9 mouse cellular contexts compared by ENCODE assay signal in genomic region chr4:111495949-111496348, GRCm38 (mm10).
DNase-seq lines count a peak whose midpoint lies in the region; ATAC-seq and TF ChIP-seq lines count a peak whose summit lies in the region.
"Had no signal": no experiment of that assay in that cellular context is flagged by ENCODE, and none has a peak within 500 bp of the region (broad histone marks: within the 10 kb centered on the region; RNA-seq: fewer than 3 reads in every experiment).

No protein-coding gene starts in this region.

- TF ChIP-seq POLR2A in embryonic fibroblast, embryonic 13.5 days (IDR thresholded peaks at IDR 0.05; ENCODE audit: low read depth, low read length), result no peak

- no peaks in the 10 kb centered on the region for H3K27me3 ChIP-seq in lung, embryonic 14.5 days (ENCODE audit: insufficient read depth, low read length)
- H3K27me3 ChIP-seq: stomach, embryonic 15.5 days had no signal

- intact Hi-C loops in heart, postnatal 14 days (cut with DNase I), result loop anchor here (1.0 to 5.0 kb wide), 2 partner anchors 130 to 169 kb away; no protein-coding TSS in a partner anchor

- H3K4me3 ChIP-seq in embryonic fibroblast, embryonic 13.5 days (ENCODE audit: insufficient read depth, low read length), result no peak overlapping the region
- H3K4me3 ChIP-seq in layer of hippocampus, adult 2 months, result no peak overlapping the region
- H3K4me3 ChIP-seq in lung, embryonic 14.5 days (ENCODE audit: low read depth, low read length), result no peak overlapping the region
- H3K4me3 ChIP-seq: stomach, embryonic 15.5 days had no signal

- TF ChIP-seq CTCF in embryonic fibroblast, embryonic 13.5 days (IDR thresholded peaks at IDR 0.05; ENCODE audit: borderline replicate concordance, insufficient read depth, low read length), result peak; percentile 74; the same call in 1 of the 2 replicates
- TF ChIP-seq CTCF in layer of hippocampus, adult 2 months (conservative IDR thresholded peaks at IDR 0.05), result peak; percentile 96
- TF ChIP-seq CTCF in lung, embryonic 14.5 days (IDR thresholded peaks at IDR 0.05; ENCODE audit: low read depth), result peak; percentile 87

- H3K27ac ChIP-seq in embryonic fibroblast, embryonic 13.5 days (ENCODE audit: insufficient read depth, low read length), result no peak overlapping the region
- H3K27ac ChIP-seq in layer of hippocampus, adult 2 months, result no peak overlapping the region
- no peak overlapping the region for H3K27ac ChIP-seq in lung, embryonic 14.5 days (ENCODE audit: low read depth)
- H3K27ac ChIP-seq: stomach, embryonic 15.5 days had no signal

- no peaks in the 10 kb centered on the region for H3K9me3 ChIP-seq in lung, embryonic 14.5 days (ENCODE audit: low read depth, low read length)
- H3K9me3 ChIP-seq: stomach, embryonic 15.5 days had no signal

- H3K9ac ChIP-seq in lung, embryonic 14.5 days, result no peak overlapping the region
- H3K9ac ChIP-seq: stomach, embryonic 15.5 days had no signal

- DNase-seq in B cell, adult 2 months, result peak; percentile 80 to 82
- DNase-seq in adrenal gland, postnatal 4 days (ENCODE audit: low spot score in 2 of 2), result peak; percentile 37 to 49
- DNase-seq in heart, postnatal 14 days, result peak; percentile 77 to 86
- peak; percentile 66 to 86 for DNase-seq in layer of hippocampus, adult 2 months (ENCODE audit: low spot score in 2 of 2)
- DNase-seq in lung, embryonic 14.5 days, result peak; percentile 84
- peak; percentile 70 for DNase-seq in ovary, postnatal 36 days (ENCODE audit: low spot score)
- DNase-seq in thymus, postnatal 36 days, result peak; percentile 27 to 43

- no peaks in the 10 kb centered on the region for H3K36me3 ChIP-seq in lung, embryonic 14.5 days (ENCODE audit: insufficient read depth)
- H3K36me3 ChIP-seq: stomach, embryonic 15.5 days had no signal

- H3K4me2 ChIP-seq in lung, embryonic 14.5 days, result no peak overlapping the region
- H3K4me2 ChIP-seq: stomach, embryonic 15.5 days had no signal

- peak; percentile 80 for ATAC-seq in lung, embryonic 14.5 days (ENCODE audit: insufficient read depth)

- 14% methylated on average over 2 of the region's 2 CpGs for WGBS in lung, embryonic 14.5 days

- no peaks in the 10 kb centered on the region for H3K4me1 ChIP-seq in embryonic fibroblast, embryonic 13.5 days (ENCODE audit: control insufficient read depth, insufficient read depth, low read length)
- H3K4me1 ChIP-seq in lung, embryonic 14.5 days (ENCODE audit: insufficient read depth), result no peaks in the 10 kb centered on the region
- H3K4me1 ChIP-seq: stomach, embryonic 15.5 days had no signal
